Comparison of ENCODE assay signal across 8 mouse cellular contexts in genomic region chr15:79040501-79041416, GRCm38 (mm10). TPM values are rescaled to one million over a fixed set of nuclear protein-coding genes. Genes with fewer than 3 reads are reported as not detected.
DNase-seq lines count a peak whose midpoint lies in the region; ATAC-seq lines count a peak whose summit lies in the region.

No protein-coding gene starts in this region.

- DNase-seq in neural tube, embryonic 11.5 days (ENCODE audit: low spot score): no peak
- DNase-seq in neural tube, embryonic 10.5 days (ENCODE audit: extremely low spot score, low spot score): no peak
- peak; percentile 50 to 61 for DNase-seq in kidney, postnatal 25 days
- DNase-seq in right cerebral cortex, postnatal 14 days: no peak
- DNase-seq in layer of hippocampus, adult 8-10 months (ENCODE audit: low spot score in 2 of 2): no peak
- DNase-seq in layer of hippocampus, postnatal 10 days (ENCODE audit: low spot score in 2 of 2): no peak

- H3K9me3 ChIP-seq in neural tube, embryonic 11.5 days (ENCODE audit: control insufficient read depth, low read length): no peaks in the 10 kb centered on the region
- H3K9me3 ChIP-seq in forebrain, embryonic 12.5 days: no peaks in the 10 kb centered on the region
- no peaks in the 10 kb centered on the region for H3K9me3 ChIP-seq in neural tube, embryonic 13.5 days

- no peak overlapping the region for H3K9ac ChIP-seq in neural tube, embryonic 11.5 days (ENCODE audit: low read length)
- peak overlapping the region; percentile 48 for H3K9ac ChIP-seq in forebrain, embryonic 12.5 days
- peak overlapping the region; percentile 18; the same call in 1 of the 2 replicates for H3K9ac ChIP-seq in neural tube, embryonic 13.5 days

- H3K27ac ChIP-seq in neural tube, embryonic 11.5 days (ENCODE audit: low read depth, low read length): no peak overlapping the region
- no peak overlapping the region for H3K27ac ChIP-seq in forebrain, embryonic 12.5 days
- no peak overlapping the region for H3K27ac ChIP-seq in neural tube, embryonic 13.5 days (replicated peaks)

- H3K4me3 ChIP-seq in neural tube, embryonic 11.5 days (ENCODE audit: low read depth, low read length): no peak overlapping the region
- H3K4me3 ChIP-seq in forebrain, embryonic 12.5 days (replicated peaks): peak overlapping the region; percentile 7
- peak overlapping the region; percentile 22 for H3K4me3 ChIP-seq in neural tube, embryonic 13.5 days

- 0 out of 2 replicates have a peak, but pooled peaks cover 2% of the 10 kb centered on the region for H3K36me3 ChIP-seq in neural tube, embryonic 11.5 days (ENCODE audit: control insufficient read depth, insufficient read depth, low read length)
- H3K36me3 ChIP-seq in forebrain, embryonic 12.5 days (replicated peaks): peaks cover 13% of the 10 kb centered on the region
- no peaks in the 10 kb centered on the region for H3K36me3 ChIP-seq in neural tube, embryonic 13.5 days

- peaks cover 33% of the 10 kb centered on the region for H3K27me3 ChIP-seq in neural tube, embryonic 11.5 days (ENCODE audit: control insufficient read depth, insufficient read depth, low read length)
- H3K27me3 ChIP-seq in forebrain, embryonic 12.5 days: peaks cover 70% of the 10 kb centered on the region
- peaks cover 50% of the 10 kb centered on the region for H3K27me3 ChIP-seq in neural tube, embryonic 13.5 days

- H3K4me2 ChIP-seq in neural tube, embryonic 11.5 days (ENCODE audit: low read depth): peak overlapping the region; percentile 15; the same call in 1 of the 2 replicates
- peak overlapping the region; percentile 44 for H3K4me2 ChIP-seq in forebrain, embryonic 12.5 days
- peak overlapping the region; percentile 48 for H3K4me2 ChIP-seq in neural tube, embryonic 13.5 days

- peaks cover 17% of the 10 kb centered on the region for H3K4me1 ChIP-seq in neural tube, embryonic 11.5 days (ENCODE audit: control insufficient read depth, insufficient read depth, low read length)
- H3K4me1 ChIP-seq in forebrain, embryonic 12.5 days: peaks cover 42% of the 10 kb centered on the region
- H3K4me1 ChIP-seq in neural tube, embryonic 13.5 days (replicated peaks): peaks cover 53% of the 10 kb centered on the region

- 19% methylated on average over 24 of the region's 24 CpGs for WGBS in neural tube, embryonic 11.5 days
- 23% methylated on average over 24 of the region's 24 CpGs for WGBS in forebrain, embryonic 12.5 days
- 20% methylated on average over 24 of the region's 24 CpGs for WGBS in neural tube, embryonic 13.5 days

- ATAC-seq in neural tube, embryonic 11.5 days (ENCODE audit: insufficient read depth, low FRiP score, low TSS enrichment): no peak
- ATAC-seq in forebrain, embryonic 12.5 days (ENCODE audit: low FRiP score): no peak
- no peak for ATAC-seq in neural tube, embryonic 13.5 days (ENCODE audit: low read depth)

RNA-seq across cellular contexts. Expression of gene Galr3, which starts 0.9 kb away (rescaled TPM):
- not detected in 2 replicates for polyA plus RNA-seq in neural tube, embryonic 11.5 days (2014; fragmentation: Nextera tagmentation; extraction: Ambion mirVana)
- polyA plus RNA-seq in forebrain, embryonic 12.5 days (2016; fragmentation: Nextera tagmentation; extraction: Ambion mirVana): not detected in 2 replicates
- not detected in 2 replicates for polyA plus RNA-seq in neural tube, embryonic 13.5 days (2015; fragmentation: Nextera tagmentation; extraction: Ambion mirVana)
- total RNA-seq in layer of hippocampus, adult 8-10 months (2022): 1 to 10 TPM in 1 of 4 experiments, under 1 TPM in 1, not detected in 2; 0.81 to 1.0 TPM
- total RNA-seq in layer of hippocampus, postnatal 10 days (2021): under 1 TPM; 0.33 to 0.48 TPM

RNA-seq across cellular contexts. Expression of gene H1f0, which starts 12.5 kb away (rescaled TPM):
- 289 and 340 TPM in 2 replicates for polyA plus RNA-seq in neural tube, embryonic 11.5 days (2014; fragmentation: Nextera tagmentation; extraction: Ambion mirVana)
- 638 and 696 TPM in 2 replicates for polyA plus RNA-seq in forebrain, embryonic 12.5 days (2016; fragmentation: Nextera tagmentation; extraction: Ambion mirVana)
- polyA plus RNA-seq in neural tube, embryonic 13.5 days (2015; fragmentation: Nextera tagmentation; extraction: Ambion mirVana): 275 and 287 TPM in 2 replicates
- 10 to 100 TPM; 73.6 to 88.0 (median 81.8) TPM for total RNA-seq in layer of hippocampus, adult 8-10 months (2022)
- total RNA-seq in layer of hippocampus, postnatal 10 days (2021): 10 to 100 TPM; 80.6 to 80.7 TPM

RNA-seq across cellular contexts. Expression of gene Ankrd54, which starts 21.9 kb away (rescaled TPM):
- 59.5 and 65.6 TPM in 2 replicates for polyA plus RNA-seq in neural tube, embryonic 11.5 days (2014; fragmentation: Nextera tagmentation; extraction: Ambion mirVana)
- 59.5 and 60.0 TPM in 2 replicates for polyA plus RNA-seq in forebrain, embryonic 12.5 days (2016; fragmentation: Nextera tagmentation; extraction: Ambion mirVana)
- 46.5 and 52.9 TPM in 2 replicates for polyA plus RNA-seq in neural tube, embryonic 13.5 days (2015; fragmentation: Nextera tagmentation; extraction: Ambion mirVana)
- 10 to 100 TPM; 17.3 to 23.9 (median 18.2) TPM for total RNA-seq in layer of hippocampus, adult 8-10 months (2022)
- 10 to 100 TPM; 19.5 to 22.2 TPM for total RNA-seq in layer of hippocampus, postnatal 10 days (2021)

RNA-seq across cellular contexts. Expression of gene Eif3l, which starts 34.2 kb away (rescaled TPM):
- polyA plus RNA-seq in neural tube, embryonic 11.5 days (2014; fragmentation: Nextera tagmentation; extraction: Ambion mirVana): 250 and 259 TPM in 2 replicates
- polyA plus RNA-seq in forebrain, embryonic 12.5 days (2016; fragmentation: Nextera tagmentation; extraction: Ambion mirVana): 209 and 216 TPM in 2 replicates
- polyA plus RNA-seq in neural tube, embryonic 13.5 days (2015; fragmentation: Nextera tagmentation; extraction: Ambion mirVana): 185 and 196 TPM in 2 replicates
- total RNA-seq in layer of hippocampus, adult 8-10 months (2022): 10 to 100 TPM; 76.9 to 82.0 (median 77.9) TPM
- total RNA-seq in layer of hippocampus, postnatal 10 days (2021): 100 to 1,000 TPM in 1 of 2 experiments, 10 to 100 TPM in 1; 94.6 to 102 TPM

Comparison
In these comparisons a context has a peak if more than half of its experiments do, and no peak if none do; other contexts are left out.
1. DNase-seq: peak in kidney, postnatal 25 days (2 of 2); none in neural tube, embryonic 11.5 days (single experiment), neural tube, embryonic 10.5 days (single experiment), right cerebral cortex, postnatal 14 days (single experiment), layer of hippocampus, adult 8-10 months (0 of 2) and layer of hippocampus, postnatal 10 days (0 of 2).
2. Peak in every context shown above with its lines, with median percentiles within 50 percentile points of each other: H3K4me2 ChIP-seq.